Mouse (Mus musculus) left cerebral cortex, postnatal 36 days (tissue): ENCODE measurements at regions not wholly inside any gene's neighbourhood (a gene's known extent, or its start where the extent isn't known, plus 50 kb on each side); places are given as distances from the start of the nearest gene placed in this dataset.

Experiments used
- DNase-seq, 2 experiments: peaks; one replicate each; pipeline ENCODE4 v3.0.0; 2021 to 2022; ENCODE audit warnings: low spot score in 2 of 2, mixed read lengths in 1 of 2
- intact Hi-C: fragments of 180-260 bp; cut with DNase I; formaldehyde crosslinking; loops from one replicate; pipeline ENCODE4 v1.15.1; 2025

- intact Hi-C loops = no loop called here
- no peak for DNase-seq
These were observed 115.8 kb upstream of the Foxa2 start for GRCm38 (mm10) chr2:148162562-148162961.

GRCm38 (mm10) chr2:148171113-148171512 lies 124.3 kb upstream of the Foxa2 start:
- DNase-seq = no peak
- intact Hi-C loops = no loop called here

- intact Hi-C loops = no loop called here
- DNase-seq = no peak
These were observed 124.9 kb upstream of the Foxa2 start for GRCm38 (mm10) chr2:148171699-148172098.

- DNase-seq = no peak
- intact Hi-C loops = no loop called here
These were observed 128.6 kb upstream of the Foxa2 start for GRCm38 (mm10) chr2:148175251-148175927.

- no peak for DNase-seq
- intact Hi-C loops = no loop called here
These were observed 133.5 kb upstream of the Foxa2 start for GRCm38 (mm10) chr2:148180245-148180644.

GRCm38 (mm10) chr2:148181518-148181917 lies 134.7 kb upstream of the Foxa2 start:
- intact Hi-C loops = no loop called here
- no peak for DNase-seq

GRCm38 (mm10) chr2:148182492-148183052 lies 135.8 kb upstream of the Foxa2 start:
- DNase-seq = no peak
- intact Hi-C loops = no loop called here

- no peak for DNase-seq
- intact Hi-C loops = no loop called here
These were observed 138.0 kb upstream of the Foxa2 start for GRCm38 (mm10) chr2:148184801-148185212.

GRCm38 (mm10) chr2:148186363-148186991 lies 139.7 kb upstream of the Foxa2 start:
- DNase-seq = no peak
- intact Hi-C loops = no loop called here

GRCm38 (mm10) chr2:148188865-148189264 lies 142.1 kb upstream of the Foxa2 start:
- intact Hi-C loops = no loop called here
- DNase-seq = no peak

GRCm38 (mm10) chr2:148189287-148189686 lies 142.5 kb upstream of the Foxa2 start:
- intact Hi-C loops = no loop called here
- no peak for DNase-seq

- intact Hi-C loops = no loop called here
- no peak for DNase-seq
These were observed 146.2 kb upstream of the Foxa2 start for GRCm38 (mm10) chr2:148192946-148193345.

- no peak for DNase-seq
- intact Hi-C loops = no loop called here
These were observed 150.7 kb upstream of the Foxa2 start for GRCm38 (mm10) chr2:148197375-148198015.

GRCm38 (mm10) chr2:148206633-148207032 lies 159.9 kb upstream of the Foxa2 start:
- intact Hi-C loops = loop anchor here (5.0 kb wide), 1 partner anchor 191 kb away; the partner anchor contains the start of gene Sstr4
- DNase-seq = peak; percentile 24 to 26

- no peak for DNase-seq
- intact Hi-C loops = no loop called here
These were observed 164.0 kb upstream of the Foxa2 start for GRCm38 (mm10) chr2:148210813-148211212.

- DNase-seq = no peak
- intact Hi-C loops = no loop called here
These were observed 170.4 kb upstream of the Foxa2 start for GRCm38 (mm10) chr2:148217136-148217535.

GRCm38 (mm10) chr2:148233691-148234300 lies 161.3 kb upstream of the Sstr4 start:
- DNase-seq = no peak
- intact Hi-C loops = no loop called here

GRCm38 (mm10) chr2:148237121-148237520 lies 158.0 kb upstream of the Sstr4 start:
- DNase-seq = no peak
- intact Hi-C loops = no loop called here

GRCm38 (mm10) chr2:148239046-148239445 lies 156.1 kb upstream of the Sstr4 start:
- no peak for DNase-seq
- intact Hi-C loops = no loop called here

GRCm38 (mm10) chr2:148242242-148242641 lies 152.9 kb upstream of the Sstr4 start:
- intact Hi-C loops = no loop called here
- DNase-seq = no peak
